Mouse (Mus musculus) frontal cortex, adult 2 months (tissue): Measurements from ENCODE around the gene Hgfac. TPM values are rescaled to one million over a fixed set of nuclear protein-coding genes. Genes with fewer than 3 reads are reported as not detected.

Experiments
- DNase-seq, 2 experiments: peaks; one replicate each; pipeline ENCODE4 v3.0.0; 2022; ENCODE audit warnings: low spot score in 1 of 2; ENCODE audit errors: extremely low spot score in 1 of 2
- polyA plus RNA-seq: library from polyadenylated mRNA; depleted of rRNA; stranded (reverse); fragments of >200 nt; gene quantifications from 2 replicates; pipeline ENCODE4 v1.2.3, GENCODE M21; 2012

Gene Hgfac
- polyA plus RNA-seq, 1 experiment, result 0.40 TPM

DNA sequence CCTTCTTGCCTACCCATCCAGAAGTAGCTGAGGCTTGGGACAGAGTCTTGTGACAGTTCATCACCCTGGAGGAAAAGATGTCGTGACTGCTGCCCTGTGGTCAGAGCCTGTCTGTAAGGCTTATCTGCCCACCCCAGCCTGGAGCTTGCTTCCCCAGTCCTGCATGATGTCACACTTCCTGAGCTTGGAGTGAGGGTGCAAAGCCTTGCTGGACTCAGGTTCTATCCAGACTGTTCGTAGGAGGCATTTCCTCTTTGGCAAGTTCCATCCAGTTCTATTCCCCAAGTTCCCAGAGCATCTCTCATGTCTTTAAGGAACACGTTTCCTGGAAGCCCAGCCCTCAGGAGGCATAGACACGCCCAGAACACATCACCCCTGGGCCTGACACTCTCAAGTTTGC lies 5.5 kb upstream of the Hgfac start:
- peak in 1 of 2 experiments; percentile 44 for DNase-seq

GRCm38 (mm10) chr5:35037438-35037837 lies 3.9 kb upstream of the Hgfac start:
- no peak for DNase-seq

GRCm38 (mm10) chr5:35042431-35043109 lies 1.3 kb downstream of the Hgfac start:
- no peak for DNase-seq

GRCm38 (mm10) chr5:35043110-35043451 lies 1.8 kb downstream of the Hgfac start:
- peak; percentile 67 to 95 for DNase-seq

DNA sequence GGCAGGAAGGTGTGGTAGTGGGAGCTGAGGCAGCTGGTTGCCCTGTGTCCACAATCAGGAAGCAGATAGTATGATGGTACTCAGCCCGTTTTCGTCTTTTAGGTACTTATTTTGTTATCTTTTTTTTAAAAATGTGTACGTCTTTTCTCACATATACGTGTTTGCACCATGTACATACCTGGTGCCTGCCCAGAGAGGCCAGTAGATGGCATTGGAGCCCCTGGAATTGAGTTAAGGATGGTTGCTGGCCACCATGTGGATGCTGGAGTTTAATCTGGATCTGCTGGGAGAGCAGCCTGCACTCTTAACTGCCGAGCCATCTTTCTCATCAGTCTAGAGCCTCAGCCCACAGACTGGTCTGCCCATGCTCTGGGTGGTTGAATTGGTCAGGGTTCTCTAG lies 9.2 kb downstream of the Hgfac start:
- DNase-seq, result no peak

GRCm38 (mm10) chr5:35054628-35055027 lies 13.3 kb downstream of the Hgfac start:
- DNase-seq, result no peak

- DNase-seq, result no peak
Observed at GRCm38 (mm10) chr5:35055076-35055475, 13.8 kb downstream of the Hgfac start.

DNA sequence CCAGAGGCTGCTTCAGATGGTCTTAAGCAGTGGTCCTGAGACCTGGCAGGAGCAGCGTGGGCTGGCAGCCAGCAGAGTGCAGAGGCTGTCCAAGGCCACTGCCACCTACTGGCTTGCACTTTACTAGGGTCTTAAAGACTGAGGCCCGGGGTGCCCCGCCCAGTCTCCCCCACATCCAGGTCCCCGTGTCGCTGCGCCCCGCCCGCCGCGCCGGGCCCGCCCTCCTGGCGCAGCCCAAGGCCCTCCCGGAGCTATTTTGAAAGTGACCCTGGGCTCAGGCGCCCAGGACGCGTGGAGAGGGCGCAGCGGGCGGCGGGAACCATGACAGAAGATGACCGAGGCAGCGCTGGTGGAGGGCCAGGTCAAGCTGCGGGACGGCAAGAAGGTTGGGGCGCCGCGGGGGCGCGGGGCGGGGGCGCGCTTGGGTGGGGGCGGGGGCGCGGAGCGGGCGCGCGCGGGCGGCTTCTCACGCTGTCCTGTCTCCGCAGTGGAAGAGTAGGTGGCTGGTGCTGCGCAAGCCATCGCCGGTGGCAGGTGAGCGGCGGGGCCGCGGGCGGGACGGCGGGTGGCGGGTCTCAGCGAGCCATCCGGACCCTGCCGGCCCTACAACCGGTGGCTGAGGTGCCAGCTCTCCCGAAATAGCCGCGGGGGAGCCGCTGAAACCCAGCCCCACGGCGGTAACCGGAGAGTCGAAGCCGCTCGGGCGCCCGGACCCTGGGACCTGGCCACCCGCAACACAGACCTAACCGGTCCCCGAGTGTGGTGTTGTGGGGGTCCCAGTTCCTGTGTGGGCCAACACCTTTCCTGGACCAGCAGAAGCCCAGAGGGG lies 15.5 kb downstream of the Hgfac start, which contains the start of gene Dok7:
TSS of gene Dok7 (plus strand) at position 163 of the 829 bp plus-strand sequence.
- DNase-seq, result peak in 1 of 2 experiments; percentile 61

GRCm38 (mm10) chr5:35057582-35057981 lies 16.3 kb downstream of the Hgfac start:
- DNase-seq, result no peak

GRCm38 (mm10) chr5:35058216-35058615 lies 16.9 kb downstream of the Hgfac start:
- DNase-seq, result no peak

DNA sequence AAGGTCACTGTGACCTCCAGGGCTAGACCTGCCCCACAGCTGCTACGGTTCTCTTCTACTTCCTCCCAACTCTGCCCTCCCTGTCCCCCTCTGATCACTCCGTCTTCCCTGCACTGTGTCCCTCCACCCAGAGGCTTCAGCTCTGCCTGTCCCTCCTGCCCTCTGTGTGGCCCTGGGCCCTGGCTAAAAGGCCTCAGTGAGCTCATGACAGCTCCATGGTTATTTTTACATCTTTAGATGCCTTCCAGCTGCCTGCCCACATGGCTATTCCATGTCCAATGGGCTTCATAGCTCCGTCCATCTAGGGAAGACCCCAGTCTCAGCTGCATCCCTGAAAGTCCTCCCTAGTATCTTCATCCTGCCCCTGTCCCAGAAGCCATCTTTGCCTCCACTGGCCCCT lies 18.8 kb downstream of the Hgfac start:
- no peak for DNase-seq

GRCm38 (mm10) chr5:35069841-35070240 lies 28.5 kb downstream of the Hgfac start:
- DNase-seq, result no peak

DNA sequence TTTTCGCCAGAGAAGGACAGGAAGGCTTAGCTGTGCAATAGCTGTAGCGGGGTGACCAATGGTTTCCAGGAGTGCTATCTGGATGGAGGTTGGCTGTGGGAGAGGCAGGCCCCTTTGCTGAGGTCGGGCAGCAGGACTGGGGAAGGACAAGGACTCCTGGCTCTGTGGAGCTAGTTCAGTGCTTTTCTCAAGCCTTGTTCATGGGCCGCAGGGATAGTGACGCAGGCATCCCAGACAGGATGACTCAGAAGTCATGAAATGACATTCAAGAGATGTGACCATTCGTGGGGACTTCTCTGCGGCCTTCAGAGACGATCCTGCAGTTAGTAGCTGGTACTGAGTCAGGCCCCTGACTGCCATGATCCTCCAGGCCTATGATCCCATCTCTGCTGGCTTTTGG lies 29.0 kb downstream of the Hgfac start:
- no peak for DNase-seq

DNA sequence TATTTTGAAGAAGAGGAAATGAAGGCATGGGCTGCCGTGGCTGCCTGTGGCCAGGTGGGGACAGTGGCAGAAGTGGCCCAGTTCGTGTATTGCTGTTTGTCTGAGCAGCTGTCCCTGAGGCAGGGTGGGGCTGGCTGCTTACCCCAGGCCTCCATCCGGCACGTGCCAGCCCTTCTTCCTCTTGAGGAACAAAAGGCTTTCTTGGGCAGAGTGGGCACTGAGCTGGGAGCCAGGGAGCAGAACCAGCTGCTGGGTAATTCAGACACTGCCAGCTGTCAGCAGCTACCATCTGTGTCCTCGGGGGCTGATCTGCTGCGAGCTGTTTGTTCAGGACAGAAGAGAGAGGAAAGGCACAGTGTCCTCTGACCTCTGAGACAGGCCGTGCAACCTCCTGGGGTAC lies 29.6 kb downstream of the Hgfac start:
- peak in 1 of 2 experiments; percentile 39 for DNase-seq

- DNase-seq, result no peak
Observed at GRCm38 (mm10) chr5:35071855-35072254, 30.5 kb downstream of the Hgfac start.

- no peak for DNase-seq
Observed at GRCm38 (mm10) chr5:35073235-35073634, 31.9 kb downstream of the Hgfac start.

- DNase-seq, result peak in 1 of 2 experiments; percentile 32
Observed at GRCm38 (mm10) chr5:35073992-35074391, 32.7 kb downstream of the Hgfac start.

GRCm38 (mm10) chr5:35076369-35076768 lies 35.1 kb downstream of the Hgfac start:
- no peak for DNase-seq

GRCm38 (mm10) chr5:35079101-35079500 lies 37.8 kb downstream of the Hgfac start:
- DNase-seq, result no peak

- DNase-seq, result no peak
Observed at GRCm38 (mm10) chr5:35084913-35085312, 43.6 kb downstream of the Hgfac start.

GRCm38 (mm10) chr5:35088785-35089613 lies 47.7 kb downstream of the Hgfac start:
- peak in 1 of 2 experiments; percentile 78 for DNase-seq
